Mouse (Mus musculus): Measurements from ENCODE around the gene Grb10.

Gene Grb10

GRCm38 (mm10) chr11:12032831-12033230, 5.7 kb downstream of the Grb10 start:
- DNase-seq = no peak

GRCm38 (mm10) chr11:12026638-12027037, 11.8 kb downstream of the Grb10 start:
- DNase-seq = peak; percentile 59

- peak; percentile 81 for DNase-seq
These were observed 12.5 kb downstream of the Grb10 start for GRCm38 (mm10) chr11:12025756-12026593.

- no peak for DNase-seq
These were observed 13.1 kb downstream of the Grb10 start for GRCm38 (mm10) chr11:12025392-12025755.

GRCm38 (mm10) chr11:12023051-12023450, 15.4 kb downstream of the Grb10 start:
- DNase-seq = no peak

- no peak for DNase-seq
These were observed 18.8 kb downstream of the Grb10 start for GRCm38 (mm10) chr11:12019651-12020050.

GRCm38 (mm10) chr11:12018604-12019003, 19.9 kb downstream of the Grb10 start:
- no peak for DNase-seq

- no peak for DNase-seq
These were observed 28.4 kb downstream of the Grb10 start for GRCm38 (mm10) chr11:12010084-12010483.

- no peak for DNase-seq
These were observed 38.1 kb downstream of the Grb10 start for GRCm38 (mm10) chr11:12000293-12000910.

GRCm38 (mm10) chr11:11998881-11999280, 39.6 kb downstream of the Grb10 start:
- DNase-seq = no peak

GRCm38 (mm10) chr11:11997045-11997444, 41.4 kb downstream of the Grb10 start:
- no peak for DNase-seq

- no peak for DNase-seq
These were observed 43.1 kb downstream of the Grb10 start for GRCm38 (mm10) chr11:11995371-11995770.

- DNase-seq = no peak
These were observed 44.7 kb downstream of the Grb10 start for GRCm38 (mm10) chr11:11993807-11994206.

GRCm38 (mm10) chr11:11993183-11993582, 45.3 kb downstream of the Grb10 start:
- DNase-seq = no peak

GRCm38 (mm10) chr11:11989850-11990249, 48.6 kb downstream of the Grb10 start:
- no peak for DNase-seq

- DNase-seq = no peak
These were observed 51.2 kb downstream of the Grb10 start for GRCm38 (mm10) chr11:11987233-11987632.

GRCm38 (mm10) chr11:11978611-11979197, 59.8 kb downstream of the Grb10 start:
- no peak for DNase-seq

- DNase-seq = no peak
These were observed 63.8 kb downstream of the Grb10 start for GRCm38 (mm10) chr11:11974591-11975255.

- peak; percentile 33 for DNase-seq
These were observed 65.0 kb downstream of the Grb10 start for GRCm38 (mm10) chr11:11973366-11974014.

- no peak for DNase-seq
These were observed 65.9 kb downstream of the Grb10 start for GRCm38 (mm10) chr11:11972401-11973110.

- DNase-seq = no peak
These were observed 68.2 kb downstream of the Grb10 start for GRCm38 (mm10) chr11:11970246-11970645.

- DNase-seq = no peak
These were observed 69.7 kb downstream of the Grb10 start for GRCm38 (mm10) chr11:11968830-11969229.

Data from right cerebral cortex, postnatal 25 days (tissue).